Mouse (Mus musculus) MEL-GATA-1-ER (cell line): Measurements from ENCODE around the gene Mdc1.

Experiments used
- DNase-seq: peaks from one replicate; pipeline ENCODE4 v3.0.0-alpha.2; 2012; ENCODE audit warnings: low read depth; ENCODE audit errors: extremely low read depth

Mdc1 gene

GRCm38 (mm10) chr17:35879245-35880057 lies 38.1 kb downstream of the Mdc1 start, which contains the start of gene Dhx16:
Dhx16 (plus strand) TSS chr17:35879819.
- peak; percentile 92 for DNase-seq

- no peak for DNase-seq
These were observed 41.6 kb downstream of the Mdc1 start for GRCm38 (mm10) chr17:35882924-35883323.

DNA sequence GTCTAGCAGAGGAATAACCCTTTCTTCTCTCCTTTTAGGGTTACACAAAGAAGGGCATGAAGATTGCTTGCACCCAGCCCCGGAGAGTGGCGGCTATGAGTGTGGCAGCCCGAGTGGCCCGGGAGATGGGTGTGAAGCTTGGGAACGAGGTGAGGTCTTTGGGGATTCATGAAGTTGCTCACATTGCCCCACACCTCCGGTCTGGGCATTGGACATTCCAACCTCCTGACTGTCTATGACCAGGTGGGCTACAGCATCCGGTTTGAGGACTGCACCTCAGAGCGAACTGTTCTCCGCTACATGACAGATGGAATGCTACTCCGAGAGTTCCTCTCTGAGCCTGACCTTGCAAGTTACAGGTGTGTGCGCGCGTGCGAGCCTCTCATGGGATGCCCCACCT lies 42.5 kb downstream of the Mdc1 start:
- DNase-seq, result no peak

DNA sequence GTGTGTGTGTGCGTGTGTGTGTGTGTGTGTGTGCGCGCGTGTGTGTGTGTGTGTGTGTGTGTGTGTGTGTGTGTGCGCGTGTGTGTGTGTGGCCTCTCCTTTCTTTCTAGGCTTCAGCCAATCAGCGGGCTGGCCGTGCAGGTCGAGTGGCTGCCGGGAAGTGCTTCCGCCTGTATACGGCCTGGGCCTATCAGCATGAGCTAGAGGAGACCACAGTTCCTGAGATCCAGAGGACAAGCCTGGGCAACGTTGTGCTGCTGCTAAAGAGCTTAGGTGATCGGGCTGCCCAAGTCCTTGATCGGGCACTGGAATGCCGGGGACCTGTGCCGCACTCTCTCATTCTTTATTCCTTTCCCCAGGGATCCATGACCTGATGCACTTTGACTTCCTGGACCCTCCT lies 46.4 kb downstream of the Mdc1 start:
- DNase-seq, result no peak

GRCm38 (mm10) chr17:35896781-35897643 lies 55.7 kb downstream of the Mdc1 start, which contains the start of gene 2310061I04Rik:
2310061I04Rik (minus strand) TSS chr17:35897431.
- peak; percentile 71 for DNase-seq

DNA sequence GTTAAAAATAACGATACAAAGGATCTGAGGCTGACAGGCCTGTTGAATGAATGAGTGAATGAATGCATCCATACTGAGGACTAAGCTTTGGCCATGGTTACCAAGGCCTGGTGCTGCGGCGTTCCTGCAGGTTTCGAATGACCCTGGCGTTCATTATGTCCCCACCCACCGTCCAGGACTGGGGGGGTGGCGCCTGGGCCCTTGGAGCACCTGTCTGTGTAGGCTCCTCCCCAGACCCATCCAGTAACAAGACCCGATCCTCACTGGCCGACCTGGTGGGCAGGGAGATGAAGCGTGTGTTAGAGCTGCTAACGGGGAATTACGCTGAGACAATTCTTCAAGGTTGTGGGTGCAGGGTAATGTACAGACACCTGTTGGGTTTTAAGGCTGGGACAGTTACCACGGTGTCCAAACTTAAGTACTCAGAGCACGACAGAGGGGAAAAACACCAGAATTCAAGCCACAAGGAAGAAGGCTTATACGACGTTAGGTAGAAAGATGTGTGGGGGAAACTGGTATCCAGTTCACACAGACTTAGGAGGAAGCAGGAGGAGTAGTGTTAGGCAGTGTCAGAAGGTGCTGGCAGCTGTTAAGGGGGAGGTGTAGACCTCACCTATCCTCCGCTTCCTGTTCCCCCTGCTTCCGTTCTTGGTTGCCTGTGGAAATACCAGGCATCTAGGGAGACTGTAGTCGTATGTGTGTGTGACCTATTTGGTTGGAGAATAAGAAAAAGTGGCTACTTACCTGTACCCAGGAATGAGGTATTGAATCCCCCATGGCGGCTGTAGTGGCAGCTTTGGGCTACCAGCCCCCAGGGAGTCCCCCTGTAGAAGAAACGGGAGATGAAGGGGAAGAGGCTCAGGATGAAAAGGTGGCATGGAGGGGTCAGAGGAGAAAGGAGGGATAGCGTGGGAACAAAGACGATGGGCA lies 56.6 kb downstream of the Mdc1 start:
- no peak for DNase-seq

DNA sequence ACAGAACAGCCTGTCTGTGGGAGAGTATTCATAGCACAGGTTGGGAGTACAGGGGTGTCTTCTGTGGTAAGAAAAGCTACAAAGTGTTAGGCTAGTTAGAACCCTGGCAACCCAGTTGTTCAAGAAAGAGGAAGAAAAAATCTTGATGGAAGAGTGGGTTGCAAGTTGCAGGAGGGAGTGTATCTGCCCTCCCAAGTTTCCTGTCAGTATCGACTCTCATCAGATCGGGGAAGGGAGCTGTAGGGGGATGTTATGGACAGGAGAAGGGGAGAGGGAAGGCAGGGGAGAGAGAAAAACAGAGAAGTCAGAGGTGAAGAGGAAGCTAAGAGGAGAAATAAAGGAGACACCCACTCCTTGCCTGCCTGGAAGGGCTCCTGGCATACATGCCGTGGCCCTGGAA lies 59.3 kb downstream of the Mdc1 start:
- peak; percentile 90 for DNase-seq

DNA sequence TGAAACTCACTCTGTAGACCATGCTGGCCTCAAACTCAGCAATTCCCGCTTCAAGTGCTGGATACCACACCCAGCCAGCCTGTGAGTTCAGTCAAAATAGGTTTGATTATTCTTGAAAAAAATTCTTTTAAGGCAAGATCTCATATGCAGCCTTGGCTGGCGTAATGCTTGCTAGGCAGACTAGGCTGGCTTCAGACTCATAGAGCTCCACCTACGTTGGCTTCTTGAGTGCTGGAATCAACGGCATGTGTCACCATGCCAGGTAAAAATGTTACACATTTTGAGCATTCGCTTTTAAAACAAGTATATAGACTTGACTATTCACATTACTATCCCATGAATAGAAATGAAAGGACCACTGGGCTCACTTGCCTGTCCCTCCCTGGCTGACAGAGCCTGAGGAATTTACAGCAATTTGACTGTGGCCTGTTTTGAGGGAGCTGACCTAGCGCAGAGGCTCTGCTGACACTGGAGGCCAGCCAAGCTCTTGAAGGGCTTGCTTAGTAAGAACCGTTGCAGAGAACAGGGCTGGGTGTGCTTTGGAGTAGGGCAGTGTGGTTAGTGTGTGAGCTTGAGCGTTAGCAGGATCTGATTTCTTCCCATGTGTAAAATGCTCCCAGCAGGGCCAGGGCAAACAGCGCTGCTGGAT lies 62.2 kb downstream of the Mdc1 start:
- no peak for DNase-seq

- DNase-seq, result no peak
These were observed 62.7 kb downstream of the Mdc1 start for GRCm38 (mm10) chr17:35903992-35904355.

- no peak for DNase-seq
These were observed 64.3 kb downstream of the Mdc1 start for GRCm38 (mm10) chr17:35905587-35905986.

DNA sequence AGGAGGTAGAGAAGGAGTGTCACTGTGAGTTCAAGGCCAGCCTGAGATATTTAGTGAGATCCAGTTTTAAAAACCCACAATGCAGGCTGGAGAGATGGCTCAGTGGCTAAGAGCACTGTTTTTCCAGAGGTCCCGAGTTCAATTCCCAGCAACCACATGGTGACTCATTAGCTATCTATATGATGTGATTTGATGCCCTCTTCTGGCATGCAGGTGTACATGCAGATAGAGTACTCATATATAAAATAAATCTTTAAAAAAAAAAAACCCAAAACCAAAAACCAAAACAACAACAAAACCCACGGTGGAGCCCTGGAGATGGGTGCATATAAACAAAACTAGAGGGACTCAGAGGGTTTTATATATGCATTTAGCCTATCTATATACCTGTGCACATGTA lies 66.3 kb downstream of the Mdc1 start:
- no peak for DNase-seq
